Mouse (Mus musculus): ENCODE measurements around the gene Erlec1. TPM values are rescaled to one million over a fixed set of nuclear protein-coding genes. Genes with fewer than 3 reads are reported as not detected.

Erlec1 gene
- polyA plus RNA-seq (2012; rRNA removed; ENCODE audit: low replicate concordance), result 23.7 and 29.4 TPM in 2 replicates

DNA sequence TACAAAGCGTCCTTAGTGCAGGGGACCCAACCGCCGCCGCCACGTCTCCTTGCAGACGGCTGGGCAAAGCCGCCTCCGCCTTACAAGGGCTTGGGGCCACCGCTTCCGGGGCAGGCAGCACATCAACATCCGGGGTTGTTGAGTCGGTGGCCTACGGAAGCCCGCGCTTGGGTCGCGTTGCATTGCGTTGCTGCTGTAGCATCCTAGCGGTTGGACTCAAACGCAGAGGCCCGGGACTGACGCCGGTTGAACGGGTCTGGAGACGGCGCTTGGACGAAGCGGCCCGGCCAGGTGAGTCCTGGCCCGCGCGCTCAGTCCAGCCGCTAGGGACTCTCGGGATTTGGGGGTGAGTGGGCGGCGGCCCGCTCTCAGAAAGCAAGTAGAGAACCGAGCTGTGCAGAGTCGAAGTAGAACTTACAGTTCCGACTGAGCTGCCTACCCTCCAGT lies at the start of gene Erlec1:
Erlec1 (minus strand) TSS at position 57 of the 447 bp plus-strand sequence.

DNA sequence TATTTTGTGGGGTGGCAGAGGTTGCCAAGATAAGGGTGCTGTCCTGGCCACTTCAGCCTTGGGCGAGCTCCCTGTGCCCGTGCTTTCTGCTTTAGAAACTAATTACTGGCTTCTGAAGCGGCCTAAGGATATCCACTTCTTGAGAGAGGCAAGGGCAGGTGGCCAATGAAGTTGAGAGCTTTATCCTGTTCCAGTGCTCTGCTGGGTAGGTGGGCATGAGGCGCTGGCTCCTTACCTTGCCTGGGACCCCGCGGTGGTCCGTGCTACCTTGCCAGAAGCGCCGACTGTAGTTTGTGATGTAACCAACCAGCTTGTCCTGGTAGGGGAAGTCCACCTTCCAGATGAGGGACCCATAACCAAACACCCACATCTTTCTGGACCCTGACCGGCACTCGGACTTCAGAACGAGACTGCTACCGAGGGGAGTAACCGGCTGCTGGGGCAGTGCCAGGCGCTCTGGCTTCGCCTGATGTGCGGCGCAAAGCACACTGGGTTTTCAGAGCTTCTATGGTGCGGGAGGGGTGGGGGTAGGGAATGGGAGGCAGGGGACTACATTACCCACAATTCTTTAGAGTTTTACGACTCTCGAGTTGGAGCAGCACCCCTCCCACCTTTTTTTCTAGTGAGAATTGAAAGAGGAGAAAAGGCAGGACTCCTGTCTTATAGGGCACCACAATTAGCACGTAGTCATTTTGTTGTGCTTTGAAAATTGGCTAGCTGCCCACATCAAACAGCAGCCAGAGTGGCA lies 31.9 kb upstream of the Erlec1 start, which contains the start of gene Chac2:
Chac2 (minus strand) TSS at position 474 of the 748 bp plus-strand sequence.

DNA sequence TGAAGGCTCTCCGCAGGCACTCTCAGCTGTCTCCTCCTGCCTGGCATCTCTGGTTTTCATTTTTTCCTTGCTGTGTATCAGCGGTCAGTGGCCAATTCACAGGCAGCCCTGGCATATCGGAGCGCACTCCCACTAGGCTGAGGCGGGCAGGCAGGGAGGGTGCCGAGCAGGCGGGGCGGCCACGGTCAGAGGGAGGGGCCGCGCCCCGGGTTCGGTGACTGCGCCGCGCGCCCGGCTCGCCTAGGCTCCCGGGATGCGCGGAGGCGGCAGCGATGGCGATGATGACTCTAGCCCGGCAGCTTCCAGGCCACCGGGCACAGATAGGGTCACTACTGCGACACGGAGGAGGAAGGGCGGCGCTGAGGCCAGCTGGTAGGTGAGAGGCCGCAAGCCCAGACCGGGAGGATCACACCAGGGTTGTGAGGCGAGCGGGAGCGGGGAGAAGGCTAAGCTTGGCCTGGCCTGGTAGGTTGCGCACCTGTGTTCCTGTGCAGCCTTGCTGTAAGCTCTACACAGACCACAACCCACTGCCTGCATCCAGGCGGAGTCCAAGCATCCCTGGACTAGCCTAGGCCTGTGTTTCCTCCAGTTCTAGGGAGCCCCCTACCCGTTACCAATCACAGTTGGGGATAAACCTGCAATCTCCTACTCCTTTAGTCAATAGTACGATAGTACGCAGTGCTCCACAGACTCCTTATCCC lies 68.8 kb downstream of the Erlec1 start, which contains the start of the genes Gpr75 and Asb3:
Gpr75 (plus strand) TSS at position 188 of the 701 bp plus-strand sequence.
Asb3 (plus strand) TSS at position 246 of the 701 bp plus-strand sequence.

Other genes starting within 250 kb of the Erlec1 start
- gene Psme4, start 182.6 kb downstream of the Erlec1 start, polyA plus RNA-seq (2012; rRNA removed; ENCODE audit: low replicate concordance), result 18.3 and 20.4 TPM in 2 replicates
- gene Gpr75, start 69.0 kb downstream of the Erlec1 start, polyA plus RNA-seq (2012; rRNA removed; ENCODE audit: low replicate concordance), result 0.41 and 0.42 TPM in 2 replicates
- 4.2 and 5.7 TPM in 2 replicates for gene Asb3, start 68.9 kb downstream of the Erlec1 start, polyA plus RNA-seq (2012; rRNA removed; ENCODE audit: low replicate concordance)
- gene Chac2, start 32.0 kb upstream of the Erlec1 start, polyA plus RNA-seq (2012; rRNA removed; ENCODE audit: low replicate concordance), result 2.3 and 3.0 TPM in 2 replicates
- gene Gm17332, start 228.1 kb upstream of the Erlec1 start, polyA plus RNA-seq (2012; rRNA removed; ENCODE audit: low replicate concordance), result not detected in 2 replicates

Data from subcutaneous adipose tissue, adult 2 months (tissue).